Mouse (Mus musculus) central nervous system, embryonic 18 days (tissue): Measurements from ENCODE around the gene Ctxn2. TPM values are rescaled to one million over a fixed set of nuclear protein-coding genes. Genes with fewer than 3 reads are reported as not detected.

Source experiments
- polyA plus RNA-seq: library from polyadenylated mRNA; depleted of rRNA; stranded (reverse); fragments of >200 nt; gene quantifications from 2 replicates; pipeline ENCODE4 v1.2.3, GENCODE M21; 2012; rRNA removed

The Ctxn2 gene
- polyA plus RNA-seq: 11.0 and 13.6 TPM in 2 replicates

GRCm38 (mm10) chr2:125135903-125136811 lies at the start of gene Ctxn2:
TSS of gene Ctxn2 (plus strand) at chr2:125136692.

GRCm38 (mm10) chr2:125123477-125123852 lies 13.0 kb upstream of the Ctxn2 start, which contains the start of gene Myef2:
TSS of gene Myef2 (minus strand) at chr2:125123661.

GRCm38 (mm10) chr2:125152388-125152787 lies 15.9 kb downstream of the Ctxn2 start, which contains the start of gene Slc12a1:
TSS of gene Slc12a1 (plus strand) at chr2:125152505.

Other genes starting within 250 kb of the Ctxn2 start
- gene Slc24a5, start 68.6 kb upstream of the Ctxn2 start, polyA plus RNA-seq: 2.4 and 2.5 TPM in 2 replicates
- gene Myef2, start 13.0 kb upstream of the Ctxn2 start, polyA plus RNA-seq: 158 and 166 TPM in 2 replicates
- 0.05 and 0.07 TPM in 2 replicates for gene Slc12a1, start 15.8 kb downstream of the Ctxn2 start, polyA plus RNA-seq
- gene Dut, start 110.5 kb downstream of the Ctxn2 start, polyA plus RNA-seq: 56.3 and 62.8 TPM in 2 replicates